In the genomic region with DNA sequence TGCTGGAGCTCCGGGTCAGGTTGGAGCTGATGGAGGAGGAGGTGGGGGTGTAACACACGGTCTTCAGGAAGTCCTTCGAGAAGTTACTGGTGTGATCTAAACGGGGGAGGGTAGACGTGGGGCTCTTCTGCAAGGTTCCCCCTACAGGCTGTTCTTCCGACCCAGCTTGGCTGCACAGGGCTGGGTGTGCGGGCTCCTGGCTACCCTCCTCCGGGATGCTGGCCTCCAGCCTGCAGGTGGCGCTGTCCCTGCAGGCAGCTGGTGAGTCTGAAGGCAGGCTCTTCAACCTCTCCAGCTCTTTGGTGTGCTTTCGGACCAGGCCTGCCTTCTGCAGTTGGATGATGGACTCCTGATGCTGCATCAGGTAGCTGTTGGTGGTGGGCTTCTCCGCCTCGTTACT, we compare ENCODE assay signal across 7 mouse cellular contexts. TPM values are rescaled to one million over a fixed set of nuclear protein-coding genes. Genes with fewer than 3 reads are reported as not detected.
DNase-seq lines count a peak whose midpoint lies in the region; ATAC-seq and TF ChIP-seq lines count a peak whose summit lies in the region.

No protein-coding gene starts in this region.

- H3K9ac ChIP-seq in kidney, embryonic 16.5 days (replicated peaks; ENCODE audit: low read length) = no peak overlapping the region
- H3K9ac ChIP-seq in ES-Bruce4 (ENCODE audit: low read depth, poor library complexity, severe bottlenecking) = peak overlapping the region; percentile 70

- H3K9me3 ChIP-seq in kidney, embryonic 16.5 days (ENCODE audit: low read length) = no peaks in the 10 kb centered on the region
- H3K9me3 ChIP-seq in ES-Bruce4 (replicated peaks; ENCODE audit: control insufficient read depth, insufficient read depth, low read length, poor library complexity, severe bottlenecking) = no peaks in the 10 kb centered on the region

- peak; percentile 58; the same call in 1 of the 2 replicates for TF ChIP-seq EP300 in ES-Bruce4 (IDR thresholded peaks at IDR 0.05; ENCODE audit: insufficient read depth, low read depth, low read length)

- no peaks in the 10 kb centered on the region for H3K27me3 ChIP-seq in kidney, embryonic 16.5 days (ENCODE audit: insufficient read depth, low read length)
- no peaks in the 10 kb centered on the region for H3K27me3 ChIP-seq in ES-Bruce4 (ENCODE audit: control insufficient read depth, insufficient read depth, low read length, poor library complexity, severe bottlenecking)

- no peak overlapping the region for H3K4me2 ChIP-seq in kidney, embryonic 16.5 days (replicated peaks; ENCODE audit: low read depth, low read length)

- peaks cover 66% of the 10 kb centered on the region for H3K36me3 ChIP-seq in kidney, embryonic 16.5 days (ENCODE audit: insufficient read depth, low read length)
- H3K36me3 ChIP-seq in ES-Bruce4 (ENCODE audit: control insufficient read depth, insufficient read depth, low read length, poor library complexity, severe bottlenecking) = no peaks in the 10 kb centered on the region

- DNase-seq in kidney, postnatal 25 days = peak; percentile 33 to 40
- peak; percentile 27 for DNase-seq in adipocyte (ENCODE audit: low spot score)
- DNase-seq in layer of hippocampus, adult 9-10 months (ENCODE audit: low spot score) = no peak
- DNase-seq in gastrocnemius, postnatal 36 days = no peak

- H3K4me1 ChIP-seq in kidney, embryonic 16.5 days (ENCODE audit: insufficient read depth, low read length) = no peaks in the 10 kb centered on the region
- H3K4me1 ChIP-seq in ES-Bruce4 (ENCODE audit: control insufficient read depth, insufficient read depth, low read length) = peaks cover 2% of the 10 kb centered on the region

- TF ChIP-seq CTCF in ES-Bruce4 (IDR thresholded peaks at IDR 0.05; ENCODE audit: low read depth, low read length) = peak; percentile 95

- intact Hi-C loops in gastrocnemius, postnatal 36 days (cut with DNase I) = no loop called here

- peak; percentile 49 for TF ChIP-seq POLR2A in ES-Bruce4 (IDR thresholded peaks at IDR 0.05; ENCODE audit: insufficient read depth, low read length)

- no peak overlapping the region for H3K4me3 ChIP-seq in kidney, embryonic 16.5 days (ENCODE audit: low read length)
- peak overlapping the region; percentile 75 for H3K4me3 ChIP-seq in ES-Bruce4 (ENCODE audit: low read depth, low read length)

- 85% methylated on average over 12 of the region's 12 CpGs for WGBS in kidney, embryonic 16.5 days

- ATAC-seq in kidney, embryonic 16.5 days (ENCODE audit: low FRiP score, low TSS enrichment) = no peak
- peak; percentile 33; the same call in 1 of the 2 replicates for ATAC-seq in megakaryocyte-erythroid progenitor cell, adult 5-6 weeks (replicated peaks; ENCODE audit: low FRiP score, low TSS enrichment, poor library complexity, severe bottlenecking)

- no peak overlapping the region for H3K27ac ChIP-seq in kidney, embryonic 16.5 days (ENCODE audit: low read length)
- H3K27ac ChIP-seq in ES-Bruce4 (ENCODE audit: insufficient read depth, low read length) = no peak overlapping the region

RNA-seq across cellular contexts. Expression of a gene that starts 34.0 kb away (rescaled TPM):
- polyA plus RNA-seq in kidney, embryonic 16.5 days (2015; fragmentation: Nextera tagmentation; extraction: Ambion mirVana) = 122 and 126 TPM in 2 replicates
- 174 and 218 TPM in 2 replicates for polyA plus RNA-seq in ES-Bruce4 (2011; ENCODE audit: insufficient read depth, insufficient read length, low read depth, missing spikeins)
- 56.5 and 80.4 TPM in 2 replicates for total RNA-seq in megakaryocyte-erythroid progenitor cell, adult 5-6 weeks (2014; fragmentation: Nextera tagmentation)
- 75.7 and 78.0 TPM in 2 replicates for total RNA-seq in megakaryocyte-erythroid progenitor cell, adult 5-6 weeks (2017)
- 10 to 100 TPM; 10.6 to 14.4 TPM for total RNA-seq in gastrocnemius, postnatal 36 days (2021)

RNA-seq across cellular contexts. Expression of a gene that starts 51.1 kb away (rescaled TPM):
- polyA plus RNA-seq in kidney, embryonic 16.5 days (2015; fragmentation: Nextera tagmentation; extraction: Ambion mirVana) = 15.0 and 16.7 TPM in 2 replicates
- 23.5 and 25.0 TPM in 2 replicates for polyA plus RNA-seq in ES-Bruce4 (2011; ENCODE audit: insufficient read depth, insufficient read length, low read depth, missing spikeins)
- total RNA-seq in megakaryocyte-erythroid progenitor cell, adult 5-6 weeks (2014; fragmentation: Nextera tagmentation) = 12.5 and 20.6 TPM in 2 replicates
- 3.7 and 5.1 TPM in 2 replicates for total RNA-seq in megakaryocyte-erythroid progenitor cell, adult 5-6 weeks (2017)
- 1 to 10 TPM; 5.1 to 7.5 TPM for total RNA-seq in gastrocnemius, postnatal 36 days (2021)

Comparison
In these comparisons a context has a peak if more than half of its experiments do, and no peak if none do; other contexts are left out.
1. DNase-seq: peak in kidney, postnatal 25 days (2 of 2) and adipocyte (single experiment); none in layer of hippocampus, adult 9-10 months (single experiment) and gastrocnemius, postnatal 36 days (0 of 2).